Mouse (Mus musculus) NIH3T3 (cell line): Measurements from ENCODE around the gene Lrrc71.
A peak's percentile ranks its signal among the peaks of the same experiment; 100 is the strongest.

ENCODE experiments used
- DNase-seq: peaks from one replicate; pipeline ENCODE4 v3.0.0-alpha.2; 2012; ENCODE audit warnings: low read depth

The Lrrc71 gene

GRCm38 (mm10) chr3:87748431-87748830, at the start of gene Lrrc71:
Gene Lrrc71 (minus strand): TSS chr3:87748625.
- DNase-seq, result no peak

GRCm38 (mm10) chr3:87796736-87797334, 48.4 kb upstream of the Lrrc71 start, which contains the start of gene Insrr:
Gene Insrr (plus strand): TSS chr3:87796951.
- DNase-seq, result no peak

- peak; percentile 34 for DNase-seq
These were observed 47.2 kb upstream of the Lrrc71 start for GRCm38 (mm10) chr3:87795336-87796277.

- no peak for DNase-seq
These were observed 46.5 kb upstream of the Lrrc71 start, which contains the start of gene Ntrk1 for GRCm38 (mm10) chr3:87794922-87795325. Gene Ntrk1 (minus strand): TSS chr3:87795162.

- no peak for DNase-seq
These were observed 41.3 kb upstream of the Lrrc71 start for GRCm38 (mm10) chr3:87789768-87790167.

- no peak for DNase-seq
These were observed 40.8 kb upstream of the Lrrc71 start for GRCm38 (mm10) chr3:87789248-87789647.

- DNase-seq, result peak; percentile 19
These were observed 37.3 kb upstream of the Lrrc71 start for GRCm38 (mm10) chr3:87785626-87786214.

GRCm38 (mm10) chr3:87785156-87785555, 36.7 kb upstream of the Lrrc71 start:
- DNase-seq, result no peak

GRCm38 (mm10) chr3:87783282-87784023, 35.0 kb upstream of the Lrrc71 start:
- DNase-seq, result no peak

GRCm38 (mm10) chr3:87779086-87779485, 30.7 kb upstream of the Lrrc71 start:
- no peak for DNase-seq

GRCm38 (mm10) chr3:87778283-87778682, 29.9 kb upstream of the Lrrc71 start:
- DNase-seq, result no peak

- DNase-seq, result no peak
These were observed 22.7 kb upstream of the Lrrc71 start for GRCm38 (mm10) chr3:87771088-87771487.

- peak; percentile 84 for DNase-seq
These were observed 21.9 kb upstream of the Lrrc71 start for GRCm38 (mm10) chr3:87770280-87770679.

GRCm38 (mm10) chr3:87769506-87769905, 21.1 kb upstream of the Lrrc71 start:
- no peak for DNase-seq

- peak; percentile 96 for DNase-seq
These were observed 20.4 kb upstream of the Lrrc71 start for GRCm38 (mm10) chr3:87768844-87769243.

- peak; percentile 51 for DNase-seq
These were observed 20.0 kb upstream of the Lrrc71 start for GRCm38 (mm10) chr3:87768431-87768830.

GRCm38 (mm10) chr3:87767764-87768163, 19.3 kb upstream of the Lrrc71 start:
- DNase-seq, result peak; percentile 40

- DNase-seq, result no peak
These were observed 17.9 kb upstream of the Lrrc71 start for GRCm38 (mm10) chr3:87766284-87766667.

GRCm38 (mm10) chr3:87765631-87766283, 17.3 kb upstream of the Lrrc71 start:
- DNase-seq, result no peak

GRCm38 (mm10) chr3:87765091-87765490, 16.7 kb upstream of the Lrrc71 start:
- DNase-seq, result peak; percentile 72

GRCm38 (mm10) chr3:87764506-87764905, 16.1 kb upstream of the Lrrc71 start:
- peak; percentile 78 for DNase-seq
